Comparison of ENCODE assay signal across 8 mouse cellular contexts in the genomic region with DNA sequence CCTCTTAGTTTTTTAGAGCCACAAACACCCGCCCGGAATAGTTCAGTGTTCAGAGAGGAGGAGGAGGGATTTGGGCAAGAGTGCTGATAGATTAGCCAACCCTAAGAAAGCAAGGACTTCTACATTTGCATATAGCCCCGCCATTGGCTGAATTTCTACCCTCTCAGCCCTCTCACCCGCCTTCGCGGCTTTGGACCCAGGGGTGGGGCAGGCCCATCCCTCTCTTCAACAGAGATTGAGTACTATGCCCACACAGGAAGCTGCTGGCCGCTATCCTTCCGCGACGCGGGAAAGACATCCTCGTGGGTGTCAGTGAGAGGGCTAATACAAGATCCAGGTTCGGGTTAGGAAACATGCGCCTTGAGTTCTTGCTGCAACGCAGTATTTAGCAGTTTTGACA. TPM values are rescaled to one million over a fixed set of nuclear protein-coding genes. Genes with fewer than 3 reads are reported as not detected.
DNase-seq lines count a peak whose midpoint lies in the region; ATAC-seq and TF ChIP-seq lines count a peak whose summit lies in the region.

No protein-coding gene starts in this region.

- H3K27ac ChIP-seq in intestine, embryonic 14.5 days (ENCODE audit: low read depth): no peak overlapping the region
- no peak overlapping the region for H3K27ac ChIP-seq in liver, embryonic 12.5 days

- no peaks in the 10 kb centered on the region for H3K36me3 ChIP-seq in intestine, embryonic 14.5 days (ENCODE audit: control insufficient read depth, insufficient read depth, low read length)
- no peaks in the 10 kb centered on the region for H3K36me3 ChIP-seq in liver, embryonic 12.5 days
- H3K36me3 ChIP-seq in myocyte (ENCODE audit: control insufficient read depth, insufficient read depth): no peaks in the 10 kb centered on the region

- peak overlapping the region; percentile 68 for H3K4me2 ChIP-seq in intestine, embryonic 14.5 days (ENCODE audit: low read length)
- H3K4me2 ChIP-seq in liver, embryonic 12.5 days: 0 out of 2 replicates have a peak overlapping the region, but pooled peaks have one; percentile 21
- peak overlapping the region; percentile 94 for H3K4me2 ChIP-seq in myocyte (ENCODE audit: low read depth)

- H3K4me3 ChIP-seq in intestine, embryonic 14.5 days (ENCODE audit: low read depth, low read length): no peak overlapping the region
- no peak overlapping the region for H3K4me3 ChIP-seq in liver, embryonic 12.5 days
- peak overlapping the region; percentile 16 for H3K4me3 ChIP-seq in myocyte

- no peaks in the 10 kb centered on the region for H3K79me2 ChIP-seq in myocyte (ENCODE audit: control insufficient read depth, insufficient read depth)

- no peak overlapping the region for H3ac ChIP-seq in myocyte (ENCODE audit: control insufficient read depth, insufficient read length)

- peak; percentile 87 for DNase-seq in urinary bladder, postnatal 14 days (ENCODE audit: low spot score)
- no peak for DNase-seq in urinary bladder, adult 2 months (ENCODE audit: low spot score)
- peak; percentile 75 for DNase-seq in gonadal fat pad, adult 2 months (ENCODE audit: low read depth)
- DNase-seq in intestine, embryonic 14.5 days (ENCODE audit: low spot score): peak; percentile 77
- peak; percentile 82 for DNase-seq in testis, postnatal 10 days (ENCODE audit: low spot score)

- WGBS in intestine, embryonic 14.5 days: under 1% methylated on average over 15 of the region's 15 CpGs
- WGBS in liver, embryonic 12.5 days (ENCODE audit: insufficient replicate concordance): under 1% methylated on average over 15 of the region's 15 CpGs

- H3K9ac ChIP-seq in intestine, embryonic 14.5 days (ENCODE audit: low read length): no peak overlapping the region
- H3K9ac ChIP-seq in liver, embryonic 12.5 days: no peak overlapping the region

- no peak for TF ChIP-seq POLR2A in myocyte (IDR thresholded peaks at IDR 0.05; ENCODE audit: insufficient read length, low read depth)

- peaks cover 75% of the 10 kb centered on the region for H3K27me3 ChIP-seq in intestine, embryonic 14.5 days (replicated peaks; ENCODE audit: control insufficient read depth, insufficient read depth, low read length)
- peaks cover 100% of the 10 kb centered on the region for H3K27me3 ChIP-seq in liver, embryonic 12.5 days (replicated peaks)
- H3K27me3 ChIP-seq in myocyte (ENCODE audit: control insufficient read depth, insufficient read depth, insufficient read length): peaks cover 20% of the 10 kb centered on the region

- 0 out of 2 replicates have a peak, but pooled peaks cover 12% of the 10 kb centered on the region for H3K4me1 ChIP-seq in intestine, embryonic 14.5 days (replicated peaks; ENCODE audit: control insufficient read depth, insufficient read depth, low read length)
- H3K4me1 ChIP-seq in liver, embryonic 12.5 days: peaks cover 10% of the 10 kb centered on the region

- H3K9me3 ChIP-seq in intestine, embryonic 14.5 days (ENCODE audit: control insufficient read depth, low read length): no peaks in the 10 kb centered on the region
- no peaks in the 10 kb centered on the region for H3K9me3 ChIP-seq in liver, embryonic 12.5 days (replicated peaks)

- peak; percentile 94 for ATAC-seq in common myeloid progenitor, adult 5-6 weeks (replicated peaks; ENCODE audit: low read depth, poor library complexity, severe bottlenecking)
- ATAC-seq in intestine, embryonic 14.5 days (replicated peaks; ENCODE audit: low FRiP score, low TSS enrichment, low read depth): peak; percentile 85
- ATAC-seq in liver, embryonic 12.5 days: peak; percentile 63

TF ChIP-seq in myocyte, 11 proteins besides CTCF, POLR2A, EP300 and RAD21:
- TF ChIP-seq MYOG (IDR thresholded peaks at IDR 0.05; ENCODE audit: control insufficient read depth in 1 of 3, insufficient read depth in 1 of 3, insufficient read length in 2 of 3, low read depth in 2 of 3) (no peak), E2F4 (IDR thresholded peaks at IDR 0.05; ENCODE audit: insufficient read depth) (peak; percentile 20)

RNA-seq across cellular contexts. Expression of a gene that starts 1.4 kb away (rescaled TPM):
- polyA plus RNA-seq in urinary bladder, adult 2 months (2012; rRNA removed): 2.3 and 2.6 TPM in 2 replicates
- total RNA-seq in common myeloid progenitor, adult 5-6 weeks (2017): not detected in 2 replicates
- 7.4 and 13.7 TPM in 2 replicates for polyA plus RNA-seq in gonadal fat pad, adult 2 months (2012; rRNA removed)
- 0.22 and 0.31 TPM in 2 replicates for polyA plus RNA-seq in intestine, embryonic 14.5 days (2014; fragmentation: Nextera tagmentation; extraction: Ambion mirVana)
- polyA plus RNA-seq in liver, embryonic 12.5 days (2016; fragmentation: Nextera tagmentation; extraction: Ambion mirVana): 0.13 and 0.86 TPM in 2 replicates
- polyA plus RNA-seq in myocyte (2012; fragmentation: generic; extraction: Trizol): 3.1 TPM

RNA-seq across cellular contexts. Expression of a gene that starts 18.2 kb away (rescaled TPM):
- 0.94 and 1.4 TPM in 2 replicates for polyA plus RNA-seq in urinary bladder, adult 2 months (2012; rRNA removed)
- total RNA-seq in common myeloid progenitor, adult 5-6 weeks (2017): not detected in 2 replicates
- polyA plus RNA-seq in gonadal fat pad, adult 2 months (2012; rRNA removed): 3.2 and 3.6 TPM in 2 replicates
- polyA plus RNA-seq in intestine, embryonic 14.5 days (2014; fragmentation: Nextera tagmentation; extraction: Ambion mirVana): 0.26 and 0.30 TPM in 2 replicates
- not detected in 2 replicates for polyA plus RNA-seq in liver, embryonic 12.5 days (2016; fragmentation: Nextera tagmentation; extraction: Ambion mirVana)
- polyA plus RNA-seq in myocyte (2012; fragmentation: generic; extraction: Trizol): 44.0 TPM

RNA-seq across cellular contexts. Expression of a gene that starts 24.1 kb away (rescaled TPM):
- polyA plus RNA-seq in urinary bladder, adult 2 months (2012; rRNA removed): 0.63 and 0.76 TPM in 2 replicates
- not detected in 2 replicates for total RNA-seq in common myeloid progenitor, adult 5-6 weeks (2017)
- 2.5 and 4.1 TPM in 2 replicates for polyA plus RNA-seq in gonadal fat pad, adult 2 months (2012; rRNA removed)
- polyA plus RNA-seq in intestine, embryonic 14.5 days (2014; fragmentation: Nextera tagmentation; extraction: Ambion mirVana): 0.09 TPM in 2 replicates
- polyA plus RNA-seq in liver, embryonic 12.5 days (2016; fragmentation: Nextera tagmentation; extraction: Ambion mirVana): 0.13 TPM in 1 of 2 replicates, not detected in the other
- 24.6 TPM for polyA plus RNA-seq in myocyte (2012; fragmentation: generic; extraction: Trizol)

RNA-seq across cellular contexts. Expression of a gene that starts 59.8 kb away (rescaled TPM):
- 67.0 and 71.9 TPM in 2 replicates for polyA plus RNA-seq in urinary bladder, adult 2 months (2012; rRNA removed)
- 2.7 and 2.8 TPM in 2 replicates for total RNA-seq in common myeloid progenitor, adult 5-6 weeks (2017)
- polyA plus RNA-seq in gonadal fat pad, adult 2 months (2012; rRNA removed): 35.7 and 45.1 TPM in 2 replicates
- polyA plus RNA-seq in intestine, embryonic 14.5 days (2014; fragmentation: Nextera tagmentation; extraction: Ambion mirVana): 6.4 and 8.9 TPM in 2 replicates
- 2.3 and 2.8 TPM in 2 replicates for polyA plus RNA-seq in liver, embryonic 12.5 days (2016; fragmentation: Nextera tagmentation; extraction: Ambion mirVana)
- 0.42 TPM for polyA plus RNA-seq in myocyte (2012; fragmentation: generic; extraction: Trizol)

Comparison
In these comparisons a context has a peak if more than half of its experiments do, and no peak if none do; other contexts are left out.
1. H3K4me2 ChIP-seq: peak in every context shown above with its lines; median percentile 94 in myocyte; 68 in intestine, embryonic 14.5 days; 21 in liver, embryonic 12.5 days.